9 mouse cellular contexts compared by ENCODE assay signal in genomic region chr2:92388081-92388517, GRCm38 (mm10). TPM values are rescaled to one million over a fixed set of nuclear protein-coding genes. Genes with fewer than 3 reads are reported as not detected.
DNase-seq lines count a peak whose midpoint lies in the region; ATAC-seq and TF ChIP-seq lines count a peak whose summit lies in the region.
"Had no signal": no experiment of that assay in that cellular context is flagged by ENCODE, and none has a peak within 500 bp of the region (broad histone marks: within the 10 kb centered on the region; RNA-seq: fewer than 3 reads in every experiment).

No protein-coding gene starts in this region.

- DNase-seq in heart, postnatal 0 days (ENCODE audit: low spot score), result no peak
- no peak for DNase-seq in heart, adult 8-10 months (ENCODE audit: low spot score)
- DNase-seq in brain, adult 2 months (ENCODE audit: low read depth, low spot score), result peak; percentile 78
- no peak for DNase-seq in midbrain, embryonic 10.5 days (ENCODE audit: low spot score)
- no peak for DNase-seq in Muller cell, postnatal 12 days (ENCODE audit: inconsistent ontology term)
- DNase-seq in ovary, adult 18-20 months (ENCODE audit: low spot score), result no peak

- H3K36me3 ChIP-seq in heart, postnatal 0 days (replicated peaks; ENCODE audit: control insufficient read depth, insufficient read depth, low read length), result peaks cover under 1% of the 10 kb centered on the region; the same call in 1 of the 2 replicates
- H3K36me3 ChIP-seq in forebrain, embryonic 13.5 days (ENCODE audit: poor library complexity, severe bottlenecking), result peaks cover 46% of the 10 kb centered on the region
- peaks cover 51% of the 10 kb centered on the region for H3K36me3 ChIP-seq in midbrain, embryonic 10.5 days

- H3K27ac ChIP-seq in heart, postnatal 0 days (ENCODE audit: low read depth), result no peak overlapping the region
- peak overlapping the region; percentile 88 for H3K27ac ChIP-seq in forebrain, embryonic 13.5 days
- H3K27ac ChIP-seq in midbrain, embryonic 10.5 days (replicated peaks), result peak overlapping the region; percentile 93

- WGBS in heart, postnatal 0 days, result 53% methylated on average over 3 of the region's 3 CpGs
- 36% methylated on average over 3 of the region's 3 CpGs for WGBS in forebrain, embryonic 13.5 days
- WGBS in midbrain, embryonic 10.5 days, result 59% methylated on average over 3 of the region's 3 CpGs

- no peak overlapping the region for H3K9ac ChIP-seq in heart, postnatal 0 days (replicated peaks; ENCODE audit: low read depth, low read length)
- H3K9ac ChIP-seq in forebrain, embryonic 13.5 days, result peak overlapping the region; percentile 93

- peak overlapping the region; percentile 57; the same call in 1 of the 2 replicates for H3K4me3 ChIP-seq in heart, postnatal 0 days (ENCODE audit: low read depth, low read length)
- peak overlapping the region; percentile 87 for H3K4me3 ChIP-seq in forebrain, embryonic 13.5 days
- H3K4me3 ChIP-seq in midbrain, embryonic 10.5 days, result peak overlapping the region; percentile 66

- peaks cover 28% of the 10 kb centered on the region for H3K27me3 ChIP-seq in heart, postnatal 0 days (ENCODE audit: control insufficient read depth, insufficient read depth, low read length)
- no peaks in the 10 kb centered on the region for H3K27me3 ChIP-seq in forebrain, embryonic 13.5 days
- peaks cover 12% of the 10 kb centered on the region for H3K27me3 ChIP-seq in midbrain, embryonic 10.5 days (ENCODE audit: low read depth, poor library complexity, severe bottlenecking)

- no peak for TF ChIP-seq EP300 in heart, postnatal 0 days (IDR thresholded peaks at IDR 0.05; ENCODE audit: low read depth)

- H3K9me3 ChIP-seq in heart, postnatal 0 days (replicated peaks; ENCODE audit: control insufficient read depth, low read length), result no peaks in the 10 kb centered on the region
- no peaks in the 10 kb centered on the region for H3K9me3 ChIP-seq in forebrain, embryonic 13.5 days (replicated peaks)
- no peaks in the 10 kb centered on the region for H3K9me3 ChIP-seq in midbrain, embryonic 10.5 days (replicated peaks)

- no peak for ATAC-seq in heart, postnatal 0 days (ENCODE audit: insufficient read depth, low read depth)
- ATAC-seq in forebrain, embryonic 13.5 days, result no peak
- no peak for ATAC-seq in megakaryocyte-erythroid progenitor cell, adult 5-6 weeks (replicated peaks; ENCODE audit: low FRiP score, low TSS enrichment, poor library complexity, severe bottlenecking)

- H3K4me2 ChIP-seq in heart, postnatal 0 days (ENCODE audit: low read depth, low read length), result no peak overlapping the region
- H3K4me2 ChIP-seq in forebrain, embryonic 13.5 days, result peak overlapping the region; percentile 71

- peaks cover 16% of the 10 kb centered on the region for H3K4me1 ChIP-seq in heart, postnatal 0 days (ENCODE audit: control insufficient read depth, insufficient read depth)
- peaks cover 52% of the 10 kb centered on the region for H3K4me1 ChIP-seq in forebrain, embryonic 13.5 days
- peaks cover 61% of the 10 kb centered on the region for H3K4me1 ChIP-seq in midbrain, embryonic 10.5 days

- no peak for TF ChIP-seq CTCF in heart, postnatal 0 days (IDR thresholded peaks at IDR 0.05; ENCODE audit: low read depth)

RNA-seq across cellular contexts. Expression of gene 1700029I15Rik, which starts 5.8 kb away (rescaled TPM):
- 2.8 and 4.6 TPM in 2 replicates for total RNA-seq in heart, postnatal 0 days (2014; rRNA removed; ENCODE audit: low replicate concordance)
- 0.56 and 0.87 TPM in 2 replicates for polyA plus RNA-seq in heart, postnatal 0 days (2015; fragmentation: Nextera tagmentation; extraction: Ambion mirVana)
- 1 to 10 TPM in 2 of 4 experiments, under 1 TPM in 2; 0.26 to 1.5 (median 0.86) TPM for total RNA-seq in heart, adult 8-10 months (2022)
- polyA plus RNA-seq in forebrain, embryonic 13.5 days (2015; fragmentation: Nextera tagmentation; extraction: Ambion mirVana), result 6.2 and 6.6 TPM in 2 replicates
- polyA plus RNA-seq in midbrain, embryonic 10.5 days (2016; fragmentation: Nextera tagmentation; extraction: Ambion mirVana), result 4.1 and 5.2 TPM in 2 replicates
- total RNA-seq in megakaryocyte-erythroid progenitor cell, adult 5-6 weeks (2014; fragmentation: Nextera tagmentation), result 1.2 and 1.5 TPM in 2 replicates
- total RNA-seq in megakaryocyte-erythroid progenitor cell, adult 5-6 weeks (2017), result 1.1 and 2.5 TPM in 2 replicates

RNA-seq across cellular contexts. Expression of gene Mapk8ip1, which starts 13.0 kb away (rescaled TPM):
- total RNA-seq in heart, postnatal 0 days (2014; rRNA removed; ENCODE audit: low replicate concordance), result 5.6 and 8.4 TPM in 2 replicates
- 2.7 and 3.1 TPM in 2 replicates for polyA plus RNA-seq in heart, postnatal 0 days (2015; fragmentation: Nextera tagmentation; extraction: Ambion mirVana)
- 1 to 10 TPM; 3.4 to 4.6 (median 3.9) TPM for total RNA-seq in heart, adult 8-10 months (2022)
- 66.9 and 71.1 TPM in 2 replicates for polyA plus RNA-seq in forebrain, embryonic 13.5 days (2015; fragmentation: Nextera tagmentation; extraction: Ambion mirVana)
- 58.3 and 70.5 TPM in 2 replicates for polyA plus RNA-seq in midbrain, embryonic 10.5 days (2016; fragmentation: Nextera tagmentation; extraction: Ambion mirVana)
- total RNA-seq in megakaryocyte-erythroid progenitor cell, adult 5-6 weeks (2014; fragmentation: Nextera tagmentation), result not detected in 2 replicates
- total RNA-seq in megakaryocyte-erythroid progenitor cell, adult 5-6 weeks (2017), result not detected in 2 replicates
- total RNA-seq: common myeloid progenitor, adult 5-6 weeks had no signal

RNA-seq across cellular contexts. Expression of gene Large2, which starts 13.4 kb away (rescaled TPM):
- not detected in 2 replicates for total RNA-seq in heart, postnatal 0 days (2014; rRNA removed; ENCODE audit: low replicate concordance)
- 0.25 and 0.47 TPM in 2 replicates for polyA plus RNA-seq in heart, postnatal 0 days (2015; fragmentation: Nextera tagmentation; extraction: Ambion mirVana)
- under 1 TPM in 1 of 4 experiments, not detected in 3; 0.75 TPM for total RNA-seq in heart, adult 8-10 months (2022)
- polyA plus RNA-seq in forebrain, embryonic 13.5 days (2015; fragmentation: Nextera tagmentation; extraction: Ambion mirVana), result 1.5 and 2.4 TPM in 2 replicates
- polyA plus RNA-seq in midbrain, embryonic 10.5 days (2016; fragmentation: Nextera tagmentation; extraction: Ambion mirVana), result 16.2 and 25.6 TPM in 2 replicates
- total RNA-seq in megakaryocyte-erythroid progenitor cell, adult 5-6 weeks (2014; fragmentation: Nextera tagmentation), result not detected in 2 replicates
- total RNA-seq in megakaryocyte-erythroid progenitor cell, adult 5-6 weeks (2017), result not detected in 2 replicates

RNA-seq across cellular contexts. Expression of gene Pex16, which starts 13.6 kb away (rescaled TPM):
- 14.1 and 28.5 TPM in 2 replicates for total RNA-seq in heart, postnatal 0 days (2014; rRNA removed; ENCODE audit: low replicate concordance)
- 27.5 and 27.7 TPM in 2 replicates for polyA plus RNA-seq in heart, postnatal 0 days (2015; fragmentation: Nextera tagmentation; extraction: Ambion mirVana)
- 10 to 100 TPM; 22.2 to 28.5 (median 25.3) TPM for total RNA-seq in heart, adult 8-10 months (2022)
- polyA plus RNA-seq in forebrain, embryonic 13.5 days (2015; fragmentation: Nextera tagmentation; extraction: Ambion mirVana), result 33.8 and 33.9 TPM in 2 replicates
- 26.1 and 27.1 TPM in 2 replicates for polyA plus RNA-seq in midbrain, embryonic 10.5 days (2016; fragmentation: Nextera tagmentation; extraction: Ambion mirVana)
- 13.1 and 25.7 TPM in 2 replicates for total RNA-seq in megakaryocyte-erythroid progenitor cell, adult 5-6 weeks (2014; fragmentation: Nextera tagmentation)
- 12.1 and 17.2 TPM in 2 replicates for total RNA-seq in megakaryocyte-erythroid progenitor cell, adult 5-6 weeks (2017)

RNA-seq across cellular contexts. Expression of gene Cry2, which starts 45.7 kb away (rescaled TPM):
- total RNA-seq in heart, postnatal 0 days (2014; rRNA removed; ENCODE audit: low replicate concordance), result 9.5 and 15.3 TPM in 2 replicates
- 14.0 and 17.3 TPM in 2 replicates for polyA plus RNA-seq in heart, postnatal 0 days (2015; fragmentation: Nextera tagmentation; extraction: Ambion mirVana)
- total RNA-seq in heart, adult 8-10 months (2022), result 10 to 100 TPM; 22.6 to 35.6 (median 32.8) TPM
- 28.2 and 29.4 TPM in 2 replicates for polyA plus RNA-seq in forebrain, embryonic 13.5 days (2015; fragmentation: Nextera tagmentation; extraction: Ambion mirVana)
- polyA plus RNA-seq in midbrain, embryonic 10.5 days (2016; fragmentation: Nextera tagmentation; extraction: Ambion mirVana), result 32.8 and 36.2 TPM in 2 replicates
- 16.1 and 21.0 TPM in 2 replicates for total RNA-seq in megakaryocyte-erythroid progenitor cell, adult 5-6 weeks (2014; fragmentation: Nextera tagmentation)
- total RNA-seq in megakaryocyte-erythroid progenitor cell, adult 5-6 weeks (2017), result 8.4 and 9.6 TPM in 2 replicates
